Mouse (Mus musculus): ENCODE data around the gene Pxk.

Pxk gene

GRCm38 (mm10) chr14:8097978-8098686 is at the start of gene Pxk:
TSS of gene Pxk (plus strand) at chr14:8098211.
- in situ Hi-C loops (cut with MboI, MseI) = loop anchor here (5.0 kb wide), 1 partner anchor 74 kb away; the partner anchor contains the start of gene Pdhb

DNA sequence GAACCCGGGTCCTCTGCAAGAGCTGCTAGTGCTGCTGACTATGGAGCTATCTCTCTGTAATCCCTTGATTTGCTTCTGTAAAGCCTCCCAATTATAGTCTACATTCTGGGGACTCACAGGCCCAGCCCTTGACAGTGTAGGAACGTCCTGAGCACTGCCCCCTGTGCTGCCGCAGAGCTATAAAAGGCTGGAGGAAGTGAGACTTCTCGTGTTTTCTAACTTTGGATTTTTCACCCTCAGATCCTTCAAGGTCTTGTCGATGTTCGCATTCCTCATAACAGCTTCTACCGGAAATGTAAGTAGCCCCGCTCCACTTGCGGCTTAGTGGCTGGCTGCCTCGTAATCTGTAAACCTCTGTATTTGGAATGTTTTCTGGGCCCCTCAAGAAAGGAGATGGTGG is 48.7 kb upstream of the Pxk start:
- in situ Hi-C loops (cut with MboI, MseI) = loop anchor here (5.0 kb wide), 2 partner anchors 47 to 87 kb away; partner anchors contain the start of gene Abhd6

DNA sequence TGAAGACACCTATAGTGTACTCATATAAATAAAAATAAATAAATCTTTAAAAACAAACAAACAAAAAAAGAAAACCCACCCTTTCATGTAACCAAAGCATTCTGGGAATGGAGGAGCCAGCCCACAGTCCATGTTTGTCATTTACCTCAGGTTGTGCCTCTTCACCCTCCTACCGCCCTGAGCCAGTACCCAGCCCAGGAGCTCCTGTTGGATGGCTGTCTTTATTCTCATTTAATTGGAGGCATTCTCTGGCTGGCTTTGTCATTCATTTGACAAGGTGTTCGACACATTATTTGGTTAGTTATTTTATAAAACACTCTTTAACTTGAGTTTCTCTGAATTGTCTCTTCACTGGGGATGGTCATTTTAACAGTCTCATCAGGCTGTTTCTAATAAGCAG is 46.1 kb upstream of the Pxk start:
- in situ Hi-C loops (cut with MboI, MseI) = no loop called here

DNA sequence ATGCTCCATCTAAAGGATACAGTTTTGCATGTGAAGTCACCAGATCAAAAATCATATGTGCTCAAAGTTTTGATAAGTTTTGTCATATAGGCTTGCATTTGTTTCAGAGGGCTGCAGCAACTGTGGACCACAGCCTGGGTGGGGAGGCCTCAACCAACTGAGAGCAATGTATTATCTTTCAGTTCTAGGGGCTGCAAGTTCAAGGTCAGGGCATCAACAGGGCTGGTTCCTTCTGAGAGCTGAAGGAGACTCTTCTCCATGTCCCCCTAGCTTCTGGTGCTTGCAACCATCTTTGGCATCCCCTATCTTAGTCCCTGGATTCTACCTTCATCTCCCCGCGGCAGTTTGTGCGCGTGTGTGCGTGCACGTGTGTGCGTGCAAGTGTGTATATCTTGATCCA is 45.4 kb upstream of the Pxk start:
- in situ Hi-C loops (cut with MboI, MseI) = no loop called here

DNA sequence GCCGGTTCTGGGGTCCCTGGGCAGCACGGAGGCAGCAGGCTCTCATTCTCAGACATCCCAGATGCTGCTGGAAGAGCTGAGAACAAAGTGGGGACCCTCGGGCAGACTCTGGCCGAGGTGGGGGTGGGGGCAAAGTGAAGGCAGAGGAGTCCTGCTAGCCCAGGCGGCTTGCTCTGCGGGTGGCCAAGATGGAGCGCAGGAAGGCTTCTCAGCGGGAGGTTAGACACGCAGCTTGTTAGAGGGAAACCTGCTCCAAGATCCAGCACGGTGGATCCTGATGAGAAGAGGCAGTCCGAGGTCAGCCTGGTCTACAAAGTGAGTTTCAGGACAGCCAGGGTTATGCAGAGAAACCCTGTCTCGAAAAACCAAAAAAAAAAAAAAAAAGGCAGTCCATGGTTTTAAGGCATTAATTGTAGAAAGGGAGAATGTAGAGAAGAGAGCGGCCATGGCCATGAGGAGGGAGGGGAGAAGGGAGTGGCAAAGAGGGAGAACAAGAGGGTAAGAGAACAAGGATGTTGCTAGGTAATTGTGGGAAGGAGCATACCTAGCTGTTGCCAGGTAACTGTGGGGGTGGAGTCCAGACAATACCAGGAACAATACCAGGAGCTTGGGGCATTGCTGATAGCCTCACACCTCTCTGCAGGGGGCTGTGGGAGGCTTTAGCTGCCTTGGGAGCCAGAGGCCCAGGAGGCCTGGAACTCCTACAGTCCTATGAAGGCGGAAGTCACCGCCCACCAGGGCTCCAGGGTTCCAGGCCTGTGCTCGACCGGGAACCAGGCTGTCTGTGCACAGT is 43.5 kb upstream of the Pxk start:
- in situ Hi-C loops (cut with MboI, MseI) = no loop called here

DNA sequence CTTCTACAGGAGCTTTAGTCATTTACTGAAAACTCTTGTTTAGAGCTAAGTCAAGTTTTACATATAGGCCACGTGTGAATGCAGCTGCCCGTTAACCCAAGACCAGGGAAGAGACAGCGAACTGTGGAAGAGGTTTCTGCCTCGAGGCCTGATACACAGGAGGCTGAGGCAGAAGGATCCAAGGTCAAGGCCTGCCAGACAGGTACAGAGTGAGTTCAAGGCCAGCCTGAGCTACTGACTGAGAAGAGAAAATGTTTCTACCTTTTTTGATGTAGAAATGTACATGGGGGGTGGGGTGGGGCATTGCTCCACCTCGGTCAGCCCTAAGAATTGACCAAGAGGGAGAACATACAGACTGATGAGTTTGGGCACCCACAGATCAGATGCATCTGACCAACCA is 41.9 kb upstream of the Pxk start:
- in situ Hi-C loops (cut with MboI, MseI) = no loop called here

DNA sequence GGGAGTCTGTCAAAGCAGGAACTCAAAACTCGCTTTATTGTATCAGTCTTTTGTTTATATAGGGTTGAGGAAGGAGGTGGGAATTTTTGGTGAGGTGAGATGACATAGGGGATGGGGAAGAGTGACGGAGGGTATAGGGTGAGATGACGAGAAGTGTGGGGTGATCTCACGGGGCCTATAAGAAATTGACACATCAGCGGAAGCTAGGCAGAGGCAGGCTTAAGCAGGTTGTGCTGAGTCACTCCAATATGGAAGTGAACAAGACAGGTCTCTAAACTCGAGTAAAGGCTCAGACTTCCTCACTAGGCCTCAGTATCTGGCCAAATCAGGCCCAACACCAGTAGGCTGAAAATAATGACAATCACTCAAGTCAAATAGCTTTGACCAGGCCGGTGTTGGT is 38.1 kb upstream of the Pxk start:
- in situ Hi-C loops (cut with MboI, MseI) = no loop called here

DNA sequence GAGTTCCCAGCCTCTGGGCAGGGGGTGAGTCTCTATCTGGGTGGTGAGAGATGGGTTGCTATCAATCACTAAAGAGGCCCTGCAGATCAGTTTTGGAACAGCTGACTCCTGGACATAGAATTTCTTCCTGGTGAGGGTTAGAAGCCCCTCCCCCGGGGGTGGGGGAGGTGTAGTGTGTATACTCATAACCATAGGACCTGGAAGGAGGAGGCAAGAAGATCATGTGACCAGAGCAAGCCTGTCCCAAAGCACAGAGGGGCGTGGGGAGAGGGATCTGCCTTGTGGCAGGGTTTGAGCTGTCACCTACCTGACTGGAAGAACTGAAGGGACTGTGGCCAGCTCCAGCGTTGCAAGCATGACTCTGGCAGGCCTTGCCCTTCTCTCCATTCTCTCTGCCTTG is 35.9 kb upstream of the Pxk start:
- in situ Hi-C loops (cut with MboI, MseI) = no loop called here

DNA sequence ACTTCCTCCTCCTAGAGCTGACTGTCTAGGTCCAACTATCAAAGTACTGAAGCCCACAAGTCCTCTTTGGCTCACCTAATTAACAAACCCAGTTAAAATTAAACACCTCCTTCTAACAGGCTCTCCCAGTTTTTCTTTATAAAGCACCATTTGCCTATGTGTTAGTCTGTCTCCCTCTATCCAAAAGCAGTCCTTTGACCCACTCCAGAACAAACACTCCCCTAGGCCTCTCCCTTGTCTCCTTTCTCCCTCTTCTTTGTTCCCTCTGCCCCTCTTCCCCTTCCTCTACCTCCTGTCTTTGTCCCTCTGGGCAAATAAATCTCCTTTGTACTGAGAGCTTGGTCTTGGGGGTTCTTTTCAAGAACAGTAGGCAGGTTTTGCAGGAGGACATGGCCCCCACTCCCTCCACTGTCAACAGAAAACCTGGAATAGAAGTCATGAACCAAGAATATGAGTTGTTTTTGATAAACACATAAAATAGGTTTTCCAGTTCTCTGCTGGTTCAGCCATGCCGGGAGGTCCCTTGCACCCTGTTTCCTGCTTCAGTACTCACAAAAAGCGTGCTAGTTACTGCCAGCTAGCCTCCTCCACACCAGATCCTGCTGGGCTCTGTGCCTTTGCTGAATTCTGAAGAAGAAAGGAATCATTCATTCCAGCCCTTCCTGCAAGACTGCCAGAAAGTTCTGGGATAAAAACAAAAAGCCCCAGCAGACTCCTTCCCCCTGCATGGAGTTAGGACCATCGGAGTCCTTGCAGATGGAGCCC is 35.3 kb upstream of the Pxk start:
- in situ Hi-C loops (cut with MboI, MseI) = no loop called here

GRCm38 (mm10) chr14:8063835-8064785 is 33.9 kb upstream of the Pxk start:
- in situ Hi-C loops (cut with MboI, MseI) = no loop called here

- in situ Hi-C loops (cut with MboI, MseI) = no loop called here
Measured at GRCm38 (mm10) chr14:8080165-8080679, 17.8 kb upstream of the Pxk start, which contains the start of gene Rpp14. TSS of gene Rpp14 (plus strand) at chr14:8080367.

GRCm38 (mm10) chr14:8080718-8081117 is 17.3 kb upstream of the Pxk start:
- in situ Hi-C loops (cut with MboI, MseI) = no loop called here

- in situ Hi-C loops (cut with MboI, MseI) = no loop called here
Measured at GRCm38 (mm10) chr14:8082949-8083348, 15.1 kb upstream of the Pxk start.

DNA sequence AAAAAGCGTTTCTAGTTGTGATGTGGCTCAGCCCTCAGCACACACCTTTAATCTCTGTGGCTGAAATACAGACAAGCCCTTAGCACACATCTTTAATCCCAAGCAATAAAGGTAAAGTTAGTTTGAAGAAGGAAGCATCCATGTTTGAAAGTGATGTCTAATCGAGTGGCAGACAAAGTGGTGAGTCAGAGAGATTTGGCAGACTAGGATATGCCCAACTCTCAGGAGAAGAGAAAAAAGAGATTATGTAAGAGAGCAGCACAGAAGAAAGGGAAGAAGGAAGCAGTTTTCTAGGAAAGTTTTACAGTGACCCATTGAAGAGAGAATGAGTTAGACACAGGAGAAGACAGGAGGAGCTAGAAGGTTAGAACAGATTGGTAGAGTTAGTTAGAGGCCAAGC is 9.0 kb upstream of the Pxk start:
- in situ Hi-C loops (cut with MboI, MseI) = no loop called here

GRCm38 (mm10) chr14:8092573-8092972 is 5.4 kb upstream of the Pxk start:
- in situ Hi-C loops (cut with MboI, MseI) = no loop called here

DNA sequence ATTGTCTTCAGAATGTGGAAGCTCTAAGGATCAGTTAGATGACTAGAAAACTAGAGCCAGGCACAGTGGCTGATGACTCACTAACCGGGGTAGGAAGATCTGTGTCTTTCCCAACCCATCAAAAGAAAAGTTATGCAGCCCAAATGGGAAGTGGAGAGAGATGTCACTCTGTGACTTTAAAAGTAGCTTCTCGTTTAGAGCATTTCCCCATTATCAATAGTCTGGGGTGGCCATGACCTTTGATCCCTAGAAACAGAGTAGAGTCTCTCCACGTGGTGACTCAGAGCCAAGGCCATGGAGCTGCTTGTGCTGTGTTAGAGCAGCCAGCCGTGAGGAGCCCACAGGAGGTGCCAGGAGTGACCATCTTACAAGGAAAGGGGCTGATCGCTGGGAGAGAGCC is 4.6 kb upstream of the Pxk start:
- in situ Hi-C loops (cut with MboI, MseI) = no loop called here

- in situ Hi-C loops (cut with MboI, MseI) = loop anchor here (5.0 kb wide), 1 partner anchor 77 kb away; the partner anchor contains the start of gene Pdhb
Measured at GRCm38 (mm10) chr14:8094931-8095561, 3.0 kb upstream of the Pxk start.

DNA sequence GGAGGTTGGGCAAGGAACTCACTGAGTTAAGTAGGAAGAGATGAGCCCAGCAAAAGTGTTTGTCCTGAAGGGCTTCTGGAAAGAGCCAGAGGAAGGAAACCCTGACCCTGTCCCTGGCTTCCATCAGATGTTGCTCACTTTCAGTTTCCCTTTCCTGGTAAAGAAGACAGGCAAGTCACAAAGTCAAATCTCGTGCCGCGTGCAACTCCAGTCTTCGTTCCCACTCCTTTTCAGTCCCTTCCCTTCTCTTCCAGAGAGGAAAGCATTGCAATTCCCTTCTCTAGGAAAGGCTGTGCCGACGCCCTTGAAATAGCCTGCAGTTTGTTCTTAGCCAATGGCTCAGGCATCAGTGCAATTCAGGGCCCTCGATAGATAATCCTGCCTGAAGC is 2.5 kb upstream of the Pxk start:
- in situ Hi-C loops (cut with MboI, MseI) = loop anchor here (5.0 kb wide), 1 partner anchor 77 kb away; the partner anchor contains the start of gene Pdhb

DNA sequence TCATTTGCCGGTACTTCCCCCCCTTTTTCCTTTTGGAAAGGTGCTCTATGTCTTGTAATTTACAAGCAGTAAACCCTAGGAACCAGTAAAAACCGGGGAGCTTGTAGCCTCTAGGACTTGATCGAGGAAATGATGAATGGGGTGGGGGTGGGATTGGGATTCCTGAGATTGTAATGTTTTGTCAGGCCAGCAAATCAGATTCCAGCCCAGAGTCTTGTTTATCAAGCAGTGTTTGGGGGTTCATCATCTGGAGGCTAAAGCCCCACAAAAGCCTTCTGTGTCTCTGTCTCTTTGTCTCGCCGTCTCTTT is 630 bp downstream of the Pxk start:
- in situ Hi-C loops (cut with MboI, MseI) = loop anchor here (5.0 kb wide), 1 partner anchor 74 kb away; the partner anchor contains the start of gene Pdhb

DNA sequence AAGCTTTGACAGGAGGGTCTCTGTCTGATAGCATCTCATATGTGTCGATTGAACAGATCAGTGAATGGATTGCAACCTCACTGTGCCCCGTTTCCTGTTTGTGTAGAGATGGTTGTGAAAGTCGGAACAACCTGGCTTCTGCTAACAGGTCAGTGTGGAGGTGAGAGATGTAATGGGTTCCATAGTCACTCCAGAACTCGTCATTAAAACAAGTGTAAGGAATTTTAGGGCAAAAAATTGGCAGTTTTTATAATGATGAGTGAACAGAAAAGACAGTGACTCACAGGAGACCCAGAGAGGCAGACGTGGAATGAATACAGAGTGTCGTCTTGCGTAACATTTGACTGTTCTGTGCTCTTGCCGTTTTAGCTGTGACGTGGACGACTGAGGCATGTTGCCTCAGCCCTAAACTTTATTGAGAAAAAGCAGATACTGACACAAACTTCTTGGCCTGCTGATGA is 1.6 kb downstream of the Pxk start:
- in situ Hi-C loops (cut with MboI, MseI) = loop anchor here (5.0 kb wide), 1 partner anchor 73 kb away; the partner anchor contains the start of gene Pdhb

Measured in T-helper 2 cell (primary cell).